Mouse (Mus musculus): ENCODE data around the gene Rad23b. TPM values are rescaled to one million over a fixed set of nuclear protein-coding genes. Genes with fewer than 3 reads are reported as not detected.
"Not testable (repeated sequence)": the region's sequence is repeated elsewhere in the genome, so short reads cannot be mapped to it uniquely, and the experiment has no call there.

Gene Rad23b
- 109 and 113 TPM in 2 replicates for polyA plus RNA-seq (2016; fragmentation: Nextera tagmentation; extraction: Ambion mirVana)

DNA sequence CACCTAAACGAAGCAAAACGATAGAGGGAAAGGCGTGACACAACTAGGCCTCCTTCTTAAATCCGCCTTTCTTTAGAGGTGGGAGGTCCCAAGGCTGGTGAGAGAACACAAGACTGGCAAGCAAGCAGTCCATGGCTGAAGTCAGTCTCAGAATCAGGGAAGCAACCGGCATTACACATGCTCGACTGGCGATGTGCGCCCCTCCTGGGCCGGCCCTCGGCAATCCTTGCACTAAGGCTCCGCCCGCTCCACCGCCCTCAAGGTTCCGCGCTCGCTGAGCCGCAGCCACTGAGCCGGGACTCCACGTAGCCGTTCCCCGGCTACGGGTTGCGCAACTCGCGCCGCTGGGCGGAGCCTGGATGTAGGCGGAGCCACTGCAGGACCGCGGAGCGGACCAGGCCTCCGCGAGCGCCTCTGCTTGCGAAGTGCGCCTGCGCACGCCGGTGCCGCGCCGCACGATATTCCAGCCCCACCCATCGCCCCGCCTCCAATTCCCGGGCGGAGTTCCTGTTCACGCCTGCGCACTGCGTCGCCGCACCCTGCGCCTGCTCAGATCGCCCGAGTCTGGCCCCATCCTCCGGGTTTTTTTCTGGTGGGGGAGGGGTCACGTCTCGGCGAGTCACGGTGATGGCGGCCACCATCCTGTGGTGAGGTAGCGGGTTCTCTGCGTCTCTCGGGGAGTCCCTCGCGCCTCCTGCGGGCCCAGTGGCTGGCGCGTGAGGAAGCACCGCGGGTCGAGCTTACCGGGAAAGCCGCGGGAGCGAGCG is at the start of gene Rad23b:
Gene Rad23b (plus strand): TSS at position 592 of the 767 bp plus-strand sequence.
- 0 out of 2 replicates have a peak, but pooled peaks cover 4% of the 10 kb centered on the region for H3K27me3 ChIP-seq
- H3K36me3 ChIP-seq = no peaks in the 10 kb centered on the region
- under 1% methylated on average over 77 of the region's 77 CpGs for WGBS
- peak within 1 kb of the TSS; percentile 66 for H3K4me2 ChIP-seq (replicated peaks)
- ATAC-seq (ENCODE audit: low FRiP score, low read depth) = peak; percentile 96
- H3K9ac ChIP-seq (replicated peaks) = peak within 1 kb of the TSS; percentile 96
- peak within 1 kb of the TSS; percentile 95 for H3K4me3 ChIP-seq
- no peaks in the 10 kb centered on the region for H3K9me3 ChIP-seq
- H3K4me1 ChIP-seq = peaks cover 25% of the 10 kb centered on the region
- H3K27ac ChIP-seq (replicated peaks) = peak within 1 kb of the TSS; percentile 96

DNA sequence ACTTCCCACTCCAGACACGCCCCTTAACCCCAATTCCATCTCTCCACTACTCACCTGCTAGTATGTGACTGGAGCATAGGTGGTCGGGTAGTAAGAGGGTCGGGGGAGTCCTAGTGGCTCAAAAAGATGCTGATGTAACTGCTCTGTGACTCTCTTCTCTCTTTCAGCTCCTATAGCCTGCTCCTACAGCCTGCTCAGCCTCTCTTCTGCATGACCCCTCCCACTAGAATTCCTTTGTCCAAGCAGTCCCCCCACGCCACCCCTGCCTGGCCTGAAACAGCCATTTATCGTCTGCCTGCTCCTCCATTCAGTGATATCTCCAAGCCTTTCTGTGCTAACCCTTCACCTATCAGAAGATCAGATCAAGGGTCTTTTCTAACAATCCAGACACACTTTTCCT is 45.7 kb upstream of the Rad23b start:
- no peak for ATAC-seq (ENCODE audit: low FRiP score, low read depth)
- WGBS = 83% methylated on average over 5 of the region's 5 CpGs

DNA sequence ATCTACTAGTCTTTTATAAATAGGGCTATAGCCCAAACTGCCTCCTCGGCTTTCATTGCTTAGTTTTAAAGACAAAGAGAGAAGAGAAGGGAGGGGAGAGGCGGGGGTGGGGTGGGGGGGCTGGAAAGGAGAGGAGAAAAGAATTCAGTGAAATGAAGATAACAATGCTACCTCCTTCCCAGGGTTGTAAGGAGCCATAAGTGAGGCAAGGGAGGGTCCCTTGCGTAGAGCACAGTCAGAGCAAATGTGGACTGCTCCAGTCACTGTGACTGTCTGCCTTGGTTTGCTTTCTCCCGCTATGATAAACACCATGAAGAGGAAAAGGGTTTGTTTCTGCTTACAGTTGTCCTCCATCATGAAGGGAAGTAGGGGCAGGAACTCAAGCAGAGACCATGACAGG is 43.2 kb upstream of the Rad23b start:
- H3K36me3 ChIP-seq = no peaks in the 10 kb centered on the region
- no peak for ATAC-seq (ENCODE audit: low FRiP score, low read depth)
- H3K4me2 ChIP-seq (replicated peaks) = no peak overlapping the region
- no peaks in the 10 kb centered on the region for H3K9me3 ChIP-seq
- H3K27ac ChIP-seq (replicated peaks) = no peak overlapping the region
- H3K9ac ChIP-seq (replicated peaks) = no peak overlapping the region
- no peaks in the 10 kb centered on the region for H3K27me3 ChIP-seq
- no peak overlapping the region for H3K4me3 ChIP-seq
- 77% methylated on average over 3 of the region's 4 CpGs for WGBS
- no peaks in the 10 kb centered on the region for H3K4me1 ChIP-seq

More for the DNA sequence above, 45.7 kb upstream of the Rad23b start:
- Histone ChIP-seq H3K27ac (replicated peaks) (no peak overlapping the region), H3K4me2 (replicated peaks) (no peak overlapping the region), H3K4me3 (no peak overlapping the region), H3K36me3 (no peaks in the 10 kb centered on the region), H3K9ac (replicated peaks) (no peak overlapping the region), H3K4me1 (no peaks in the 10 kb centered on the region), H3K9me3 (no peaks in the 10 kb centered on the region), H3K27me3 (no peaks in the 10 kb centered on the region)

DNA sequence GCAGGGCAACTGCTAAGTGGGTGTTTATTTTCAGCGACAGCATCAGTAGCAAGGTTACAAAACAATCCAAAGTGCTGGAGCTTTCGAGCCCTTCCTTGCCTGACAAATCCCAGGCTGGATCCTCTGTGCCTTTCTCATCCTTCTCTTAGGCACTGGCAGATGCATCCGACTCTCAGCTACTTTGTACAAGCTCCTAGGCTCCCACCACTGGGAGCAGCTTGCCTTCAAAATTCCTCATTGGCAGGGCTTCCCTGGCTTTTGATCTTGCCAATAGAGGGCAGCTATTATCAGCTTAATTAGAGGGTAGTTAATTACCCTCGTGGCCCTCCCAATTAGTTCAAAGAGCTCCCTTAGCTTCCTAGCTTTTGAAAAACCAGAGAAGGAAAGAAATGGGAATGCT is 33.1 kb upstream of the Rad23b start:
- H3K27me3 ChIP-seq = no peaks in the 10 kb centered on the region
- H3K9me3 ChIP-seq = no peaks in the 10 kb centered on the region
- no peak overlapping the region for H3K4me2 ChIP-seq (replicated peaks)
- no peak overlapping the region for H3K27ac ChIP-seq (replicated peaks)
- no peaks in the 10 kb centered on the region for H3K36me3 ChIP-seq
- H3K4me1 ChIP-seq = 0 out of 2 replicates have a peak, but pooled peaks cover 3% of the 10 kb centered on the region
- no peak overlapping the region for H3K9ac ChIP-seq (replicated peaks)
- no peak for ATAC-seq (ENCODE audit: low FRiP score, low read depth)
- H3K4me3 ChIP-seq = no peak overlapping the region
- 42% methylated on average over 4 of the region's 4 CpGs for whole genome bisulfite sequencing

DNA sequence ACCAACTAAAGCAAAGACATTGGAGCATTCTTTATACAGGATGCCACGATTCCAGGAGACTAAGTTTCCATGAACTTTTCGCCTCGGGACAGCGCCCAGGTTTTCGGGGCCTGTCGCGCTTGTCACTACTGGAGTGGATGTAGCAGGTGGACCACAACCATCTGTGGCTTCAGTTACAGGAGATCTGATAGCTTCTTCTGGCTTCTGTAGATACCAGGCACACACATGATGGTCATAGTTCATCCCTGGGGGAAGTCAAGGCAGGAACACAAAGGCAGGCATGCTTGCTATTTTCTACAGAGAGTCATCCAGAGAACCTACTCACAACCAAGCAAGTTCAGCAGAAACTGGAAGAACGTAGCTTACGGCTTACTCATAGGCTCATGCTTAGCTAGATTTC is 31.5 kb upstream of the Rad23b start:
- WGBS = 93% methylated on average over 9 of the region's 9 CpGs
- not testable (repeated sequence) for H3K4me3 ChIP-seq

DNA sequence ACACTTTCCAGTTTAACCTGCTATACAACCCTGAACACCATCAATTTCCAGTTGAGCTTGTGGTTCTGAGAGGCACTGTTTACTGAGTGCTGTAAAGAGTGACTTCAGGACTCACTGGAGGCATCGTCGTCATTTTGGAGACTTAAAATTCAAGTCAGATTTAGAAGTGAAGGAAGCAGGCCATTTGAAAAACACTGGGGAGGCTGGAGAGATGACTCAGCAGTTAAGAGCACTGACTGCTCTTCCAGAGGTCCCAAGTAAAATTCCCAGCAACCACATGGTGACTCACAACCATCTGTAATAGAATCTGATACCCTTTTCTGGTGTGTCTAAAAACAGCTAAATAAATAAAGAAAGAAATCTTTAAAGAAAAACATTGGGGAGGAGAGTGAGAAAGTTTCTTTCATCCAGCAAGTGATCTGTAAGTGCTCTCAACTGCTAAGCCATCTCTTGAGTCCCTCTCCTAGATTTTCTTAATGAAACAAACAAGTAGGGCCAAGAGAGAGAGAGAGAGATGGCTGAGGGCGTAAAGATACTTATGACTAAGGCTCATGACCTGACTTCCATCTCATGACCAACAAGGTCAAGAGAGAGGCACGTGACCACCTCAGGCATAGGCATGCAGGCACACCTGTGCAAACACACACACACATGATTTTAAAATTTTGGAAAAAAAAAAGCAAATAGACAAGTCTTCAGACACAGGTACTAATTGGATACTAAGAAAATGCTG is 23.9 kb upstream of the Rad23b start:
- no peak overlapping the region for H3K4me3 ChIP-seq
- H3K36me3 ChIP-seq = no peaks in the 10 kb centered on the region
- no peaks in the 10 kb centered on the region for H3K27me3 ChIP-seq
- H3K9ac ChIP-seq (replicated peaks) = no peak overlapping the region
- no peak overlapping the region for H3K27ac ChIP-seq (replicated peaks)
- no peak for ATAC-seq (ENCODE audit: low FRiP score, low read depth)
- H3K9me3 ChIP-seq = no peaks in the 10 kb centered on the region
- no peak overlapping the region for H3K4me2 ChIP-seq (replicated peaks)
- H3K4me1 ChIP-seq = no peaks in the 10 kb centered on the region
- 61% methylated on average over 4 of the region's 4 CpGs for WGBS

More for the DNA sequence above, 31.5 kb upstream of the Rad23b start:
- H3K27ac ChIP-seq (replicated peaks); H3K9me3 ChIP-seq; H3K27me3 ChIP-seq; H3K4me2 ChIP-seq (replicated peaks); ATAC-seq (ENCODE audit: low FRiP score, low read depth); H3K4me1 ChIP-seq; H3K9ac ChIP-seq (replicated peaks); H3K36me3 ChIP-seq: not testable (repeated sequence)

DNA sequence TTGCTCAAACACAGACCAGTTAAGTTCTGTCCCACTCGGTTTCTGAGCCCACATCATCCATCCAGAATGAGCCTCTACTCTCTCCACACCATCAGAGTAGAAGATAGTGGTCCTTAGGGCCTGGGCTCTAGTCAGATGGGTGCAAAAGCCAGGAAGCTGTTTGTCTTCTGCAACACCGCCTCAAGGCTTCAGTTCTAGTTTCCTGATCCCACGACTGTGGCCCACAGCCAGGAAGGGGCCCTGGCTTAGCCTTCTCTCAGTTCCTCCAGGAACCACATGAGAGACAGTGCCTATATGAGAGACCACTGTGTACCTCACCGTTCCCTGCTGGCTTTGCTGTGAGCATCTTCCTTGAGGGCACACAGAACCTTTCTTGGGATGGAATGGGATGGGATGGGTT is 22.3 kb upstream of the Rad23b start:
- Histone ChIP-seq H3K27ac (replicated peaks) (no peak overlapping the region), H3K4me2 (replicated peaks) (no peak overlapping the region), H3K27me3 (no peaks in the 10 kb centered on the region), H3K9ac (replicated peaks) (no peak overlapping the region), H3K4me3 (no peak overlapping the region), H3K9me3 (no peaks in the 10 kb centered on the region), H3K4me1 (no peaks in the 10 kb centered on the region), H3K36me3 (no peaks in the 10 kb centered on the region)
- 81% methylated on average over 4 of the region's 4 CpGs for WGBS
- no peak for ATAC-seq (ENCODE audit: low FRiP score, low read depth)

DNA sequence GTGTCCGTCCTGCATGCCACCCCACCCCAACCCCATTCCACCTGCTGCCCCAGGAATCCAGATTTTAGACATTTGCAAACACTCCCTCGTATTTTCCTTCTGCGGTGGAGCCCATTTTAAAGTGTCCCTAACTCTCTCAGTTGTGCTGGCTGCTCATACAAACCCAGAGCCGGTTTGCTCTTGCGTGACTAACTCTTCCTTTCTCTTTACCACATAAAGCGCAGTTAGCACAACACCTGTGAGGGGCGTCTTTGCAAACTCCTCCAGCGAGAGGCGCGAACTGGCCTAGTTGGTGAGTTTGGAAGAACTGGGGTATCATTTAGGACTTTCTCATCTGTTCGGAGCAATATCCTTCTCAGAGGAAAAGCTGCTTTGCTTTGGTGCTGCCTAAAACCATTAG is 21.4 kb upstream of the Rad23b start:
- no peaks in the 10 kb centered on the region for H3K4me1 ChIP-seq

DNA sequence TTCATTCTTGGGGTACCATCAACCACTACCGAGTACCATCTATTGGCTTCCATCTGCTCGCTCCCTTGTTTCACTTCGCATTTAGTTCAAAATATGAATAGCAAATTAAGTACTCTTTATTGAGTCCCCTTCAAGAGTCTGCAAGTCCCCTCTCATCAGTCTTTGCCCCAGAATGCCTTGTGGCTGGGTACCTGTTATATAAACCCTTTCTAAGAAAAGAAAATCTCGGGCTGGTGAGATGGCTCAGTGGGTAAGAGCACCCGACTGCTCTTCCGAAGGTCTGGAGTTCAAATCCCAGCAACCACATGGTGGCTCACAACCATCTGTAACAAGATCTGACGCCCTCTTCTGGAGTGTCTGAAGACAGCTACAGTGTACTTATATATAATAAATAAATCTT is 20.9 kb upstream of the Rad23b start:
- H3K27ac ChIP-seq (replicated peaks); H3K36me3 ChIP-seq; ATAC-seq (ENCODE audit: low FRiP score, low read depth); H3K4me2 ChIP-seq (replicated peaks); H3K9me3 ChIP-seq; H3K27me3 ChIP-seq; H3K4me3 ChIP-seq; H3K9ac ChIP-seq (replicated peaks); H3K4me1 ChIP-seq: not testable (repeated sequence)
- 93% methylated on average over 6 of the region's 7 CpGs for WGBS

More for the DNA sequence above, 21.4 kb upstream of the Rad23b start:
- H3K4me2 ChIP-seq (replicated peaks) = no peak overlapping the region
- no peak overlapping the region for H3K4me3 ChIP-seq
- no peak for ATAC-seq (ENCODE audit: low FRiP score, low read depth)
- no peaks in the 10 kb centered on the region for H3K36me3 ChIP-seq
- H3K9me3 ChIP-seq = no peaks in the 10 kb centered on the region
- H3K27me3 ChIP-seq = no peaks in the 10 kb centered on the region
- no peak overlapping the region for H3K9ac ChIP-seq (replicated peaks)
- 86% methylated on average over 11 of the region's 11 CpGs for WGBS
- no peak overlapping the region for H3K27ac ChIP-seq (replicated peaks)

DNA sequence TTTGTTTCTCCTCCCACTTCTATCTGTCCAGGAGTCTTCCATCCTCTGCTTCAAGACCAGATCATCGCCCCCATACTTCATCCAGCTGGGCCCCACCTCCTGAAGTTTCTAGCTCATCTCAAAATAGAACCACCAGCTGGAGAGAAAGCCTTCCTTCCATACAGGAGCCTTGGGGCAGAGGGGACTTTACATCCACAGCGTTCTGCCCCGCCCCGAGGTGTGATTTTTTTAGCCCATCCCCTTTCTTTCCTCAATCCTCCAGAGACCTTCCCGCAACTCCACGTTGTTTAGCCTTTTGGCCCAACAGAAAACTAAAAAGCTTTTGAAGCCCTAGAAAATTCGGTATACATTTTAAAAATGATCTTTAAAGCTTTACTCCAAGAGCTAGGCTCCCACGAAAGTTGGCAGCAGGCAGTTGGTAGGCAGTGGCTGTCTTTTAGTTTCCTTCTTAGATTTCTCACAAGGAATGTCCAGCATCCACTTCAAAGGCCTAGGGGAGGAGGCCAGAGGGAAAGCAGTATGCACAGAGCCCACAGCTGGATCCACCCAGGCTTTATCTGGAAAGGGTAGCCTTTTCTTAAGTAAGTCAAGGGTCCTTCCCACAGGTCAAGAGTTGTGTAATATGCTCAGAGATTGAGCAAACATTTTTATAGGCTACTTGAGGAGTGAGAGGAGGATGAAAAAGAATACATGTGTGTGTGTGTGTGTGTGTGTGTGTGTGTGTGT is 20.1 kb upstream of the Rad23b start:
- no peak overlapping the region for H3K4me3 ChIP-seq
- no peak overlapping the region for H3K9ac ChIP-seq (replicated peaks)
- ATAC-seq (ENCODE audit: low FRiP score, low read depth) = no peak
- 80% methylated on average over 8 of the region's 8 CpGs for WGBS
- H3K27ac ChIP-seq (replicated peaks) = no peak overlapping the region
- H3K27me3 ChIP-seq = no peaks in the 10 kb centered on the region
- H3K4me2 ChIP-seq (replicated peaks) = no peak overlapping the region
- H3K4me1 ChIP-seq = no peaks in the 10 kb centered on the region
- no peaks in the 10 kb centered on the region for H3K9me3 ChIP-seq
- H3K36me3 ChIP-seq = no peaks in the 10 kb centered on the region

DNA sequence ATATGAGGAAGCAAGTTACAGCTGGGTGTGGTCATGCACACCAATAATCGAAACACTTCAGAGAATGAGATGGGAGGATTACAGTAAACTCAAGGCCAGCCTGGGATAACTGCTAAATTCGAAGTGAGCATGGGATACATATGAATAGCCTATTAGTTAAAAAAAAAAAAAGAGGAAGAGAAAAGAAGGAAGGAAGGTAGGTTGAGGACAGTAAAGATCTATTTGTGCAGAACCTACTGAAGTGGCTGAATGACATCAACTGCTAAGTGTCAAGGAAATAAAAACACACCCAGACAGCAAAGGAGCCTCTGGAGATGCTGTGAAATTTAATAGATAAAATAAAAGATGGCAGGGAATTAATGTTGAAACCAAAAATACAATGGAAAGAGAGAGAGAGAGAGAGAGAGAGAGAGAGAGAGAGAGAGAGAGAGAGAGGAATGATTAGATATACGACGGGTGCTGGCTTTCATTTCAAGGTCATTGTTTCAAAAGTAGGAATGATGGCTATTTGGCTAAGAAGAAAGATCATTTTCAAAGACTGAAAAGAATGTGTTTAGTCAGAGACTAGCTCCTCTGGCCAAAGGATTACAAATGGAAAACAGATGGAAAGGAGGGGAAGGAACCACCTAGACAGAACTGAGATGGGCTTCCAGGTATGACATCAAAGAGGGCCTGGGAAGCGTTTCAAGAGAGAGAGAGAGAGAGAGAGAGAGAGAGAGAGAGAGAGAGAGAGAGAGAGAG is 14.6 kb upstream of the Rad23b start:
- Histone ChIP-seq H3K4me1 (no peaks in the 10 kb centered on the region), H3K27me3 (no peaks in the 10 kb centered on the region), H3K9me3 (no peaks in the 10 kb centered on the region), H3K27ac (replicated peaks) (no peak overlapping the region), H3K36me3 (no peaks in the 10 kb centered on the region), H3K9ac (replicated peaks) (no peak overlapping the region), H3K4me2 (replicated peaks) (no peak overlapping the region), H3K4me3 (no peak overlapping the region)
- WGBS = 85% methylated on average over 5 of the region's 5 CpGs
- ATAC-seq (ENCODE audit: low FRiP score, low read depth) = no peak

All from midbrain, embryonic 12.5 days (tissue).